Mouse (Mus musculus) embryo, embryonic 11 days (tissue): ENCODE data around the gene Svopl.

Source experiments
- DNase-seq: peaks from one replicate; pipeline ENCODE4 v3.0.0-alpha.2; 2015

The Svopl gene

GRCm38 (mm10) chr6:38046838-38047237, at the start of gene Svopl:
Svopl (minus strand) TSS chr6:38046996.
- DNase-seq: peak; percentile 48

- no peak for DNase-seq
Observed at GRCm38 (mm10) chr6:38094701-38095100, 47.9 kb upstream of the Svopl start.

- no peak for DNase-seq
Observed at GRCm38 (mm10) chr6:38092539-38092938, 45.7 kb upstream of the Svopl start.

GRCm38 (mm10) chr6:38087242-38088026, 40.6 kb upstream of the Svopl start:
- DNase-seq: no peak

GRCm38 (mm10) chr6:38083204-38083603, 36.4 kb upstream of the Svopl start:
- DNase-seq: no peak

- DNase-seq: peak; percentile 16
Observed at GRCm38 (mm10) chr6:38081727-38082341, 35.0 kb upstream of the Svopl start.

GRCm38 (mm10) chr6:38080364-38080763, 33.6 kb upstream of the Svopl start:
- no peak for DNase-seq

GRCm38 (mm10) chr6:38073592-38073991, 26.8 kb upstream of the Svopl start:
- no peak for DNase-seq

- DNase-seq: no peak
Observed at GRCm38 (mm10) chr6:38072137-38072796, 25.5 kb upstream of the Svopl start.

- no peak for DNase-seq
Observed at GRCm38 (mm10) chr6:38071256-38071655, 24.5 kb upstream of the Svopl start.

GRCm38 (mm10) chr6:38066215-38066614, 19.4 kb upstream of the Svopl start:
- DNase-seq: peak; percentile 85

- no peak for DNase-seq
Observed at GRCm38 (mm10) chr6:38065501-38066122, 18.8 kb upstream of the Svopl start.

GRCm38 (mm10) chr6:38065122-38065500, 18.3 kb upstream of the Svopl start:
- no peak for DNase-seq

GRCm38 (mm10) chr6:38064621-38065020, 17.8 kb upstream of the Svopl start:
- DNase-seq: no peak

GRCm38 (mm10) chr6:38058805-38059204, 12.0 kb upstream of the Svopl start:
- DNase-seq: no peak

GRCm38 (mm10) chr6:38055471-38056330, 8.9 kb upstream of the Svopl start:
- DNase-seq: no peak

- no peak for DNase-seq
Observed at GRCm38 (mm10) chr6:38049601-38050000, 2.8 kb upstream of the Svopl start.

GRCm38 (mm10) chr6:38048800-38049561, 2.2 kb upstream of the Svopl start:
- peak; percentile 49 for DNase-seq

- no peak for DNase-seq
Observed at GRCm38 (mm10) chr6:38048003-38048402, 1.2 kb upstream of the Svopl start.

GRCm38 (mm10) chr6:38032801-38033566, 13.8 kb downstream of the Svopl start:
- no peak for DNase-seq
